In the genomic region with DNA sequence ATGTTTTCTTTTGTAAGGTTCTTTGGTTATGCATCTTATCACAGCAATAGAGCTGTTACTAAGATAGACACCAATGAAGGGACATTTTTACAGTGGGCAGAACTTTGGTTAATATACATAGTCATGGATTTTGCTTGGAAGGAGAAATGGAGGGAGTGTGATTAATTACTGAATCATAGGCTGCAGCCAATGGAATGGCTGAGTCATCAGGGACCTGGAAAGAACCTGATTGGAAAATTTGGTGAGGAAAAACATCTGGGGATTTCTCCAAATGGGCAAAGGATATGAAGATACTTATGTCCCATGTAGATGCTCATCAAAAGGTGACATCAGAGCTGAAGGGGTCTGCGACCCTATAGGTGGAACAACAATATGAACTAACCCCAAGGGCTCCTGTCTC, we compare ENCODE assay signal across 27 mouse cellular contexts. TPM values are rescaled to one million over a fixed set of nuclear protein-coding genes. Genes with fewer than 3 reads are reported as not detected.
"Had no signal": no experiment of that assay in that cellular context is flagged by ENCODE, and none has a peak within 500 bp of the region (broad histone marks: within the 10 kb centered on the region; RNA-seq: fewer than 3 reads in every experiment).

No protein-coding gene starts in this region.

- H3K27me3 ChIP-seq: kidney, embryonic 15.5 days; limb, embryonic 12.5 days; limb, embryonic 15.5 days; midbrain, embryonic 13.5 days; stomach, embryonic 15.5 days had no signal

- DNase-seq: kidney, adult 8-10 months; kidney, postnatal 10 days; kidney, postnatal 36 days; layer of hippocampus, postnatal 36 days; left cerebral cortex, postnatal 4 days; liver, postnatal 0 days; lung, embryonic 14.5 days; right cerebral cortex, adult 18-20 months; right cerebral cortex, postnatal 14 days; right cerebral cortex, postnatal 4 days; thymus, postnatal 25 days had no signal

- ATAC-seq: liver, postnatal 0 days; lung, postnatal 0 days; midbrain, embryonic 13.5 days; midbrain, embryonic 16.5 days had no signal

- H3K4me3 ChIP-seq: kidney, embryonic 15.5 days; left cerebral cortex, adult 2 months; limb, embryonic 12.5 days; limb, embryonic 15.5 days; midbrain, embryonic 10.5 days; midbrain, embryonic 13.5 days; stomach, embryonic 15.5 days had no signal

RNA-seq across cellular contexts. Expression of gene Cyp2ab1, which starts 28.8 kb away (rescaled TPM):
- total RNA-seq: layer of hippocampus, adult 8-10 months; layer of hippocampus, postnatal 10 days; layer of hippocampus, postnatal 36 days; left cerebral cortex, adult 2 months; left cerebral cortex, postnatal 14 days; left cerebral cortex, postnatal 4 days had no signal
- polyA plus RNA-seq: kidney, embryonic 15.5 days; limb, embryonic 12.5 days; liver, embryonic 11.5 days; liver, embryonic 14.5 days; liver, postnatal 0 days; lung, embryonic 14.5 days; midbrain, embryonic 10.5 days; midbrain, embryonic 13.5 days; midbrain, embryonic 16.5 days; neural tube, embryonic 11.5 days; neural tube, embryonic 14.5 days; stomach, embryonic 15.5 days had no signal
